Mouse (Mus musculus) forebrain, embryonic 14.5 days (tissue): ENCODE results near the gene Eps15l1. TPM values are rescaled to one million over a fixed set of nuclear protein-coding genes. Genes with fewer than 3 reads are reported as not detected.
A peak's percentile ranks its signal among the peaks of the same experiment; 100 is the strongest.

ENCODE experiments used
- ATAC-seq: fragments of 200-750 bp; cut with Nextera tagmentation; 2 replicates; pipeline ENCODE4 v1.8.0; 2017; ENCODE audit warnings: mild to moderate bottlenecking, moderate library complexity
- DNase-seq: peaks from one replicate; pipeline ENCODE4 v3.0.0-alpha.2; 2015; ENCODE audit warnings: low spot score
- H3K27ac ChIP-seq: fragments of 300-500 bp; sonication (generic); 2 replicates; pipeline ENCODE4 v1.5.1; 2014; ENCODE audit warnings: low read depth, mild to moderate bottlenecking, control low read depth, low read length, moderate library complexity
- H3K27me3 ChIP-seq: fragments of 300-500 bp; sonication (generic); replicated peaks from 2 replicates; pipeline ENCODE4 v1.6.1; 2014; ENCODE audit warnings: low read length, control low read depth, mixed read lengths; ENCODE audit not compliant: control insufficient read depth, insufficient read depth
- H3K36me3 ChIP-seq: fragments of 300-500 bp; sonication (generic); 2 replicates; pipeline ENCODE4 v1.6.1; 2014; ENCODE audit warnings: low read length, control low read depth; ENCODE audit not compliant: control insufficient read depth, insufficient read depth
- H3K4me1 ChIP-seq: fragments of 300-500 bp; sonication (generic); 2 replicates; pipeline ENCODE4 v1.6.1; 2014; ENCODE audit warnings: antibody characterized with exemption, low read length, control low read depth; ENCODE audit not compliant: control insufficient read depth, insufficient read depth
- H3K4me2 ChIP-seq: fragments of 300-500 bp; sonication (generic); 2 replicates; pipeline ENCODE4 v1.6.1; 2014; ENCODE audit warnings: mild to moderate bottlenecking, control low read depth, low read length
- H3K4me3 ChIP-seq: fragments of 300-500 bp; sonication (generic); 2 replicates; pipeline ENCODE4 v1.5.1; 2014; ENCODE audit warnings: low read depth, low read length, control low read depth
- H3K9ac ChIP-seq: fragments of 300-500 bp; sonication (generic); 2 replicates; pipeline ENCODE4 v1.6.1; 2014; ENCODE audit warnings: mild to moderate bottlenecking, low read length, control low read depth, moderate library complexity
- H3K9me3 ChIP-seq: fragments of 300-500 bp; sonication (generic); replicated peaks from 2 replicates; pipeline ENCODE4 v1.6.1; 2016; ENCODE audit warnings: low read length, control low read depth, mixed read lengths; ENCODE audit not compliant: control insufficient read depth
- WGBS: fragments of 180-500 bp; shearing (Covaris S2); extraction: QIAGEN DNeasy Blood & Tissue Kit; methylation state at CpG from one replicate; pipeline ENCODE4 v1.1.7; 2014; 5-methylcytosine and 5-hydroxymethylcytosine counted together
- polyA plus RNA-seq: library from polyadenylated mRNA; unstranded; fragments of >200 nt; fragmentation: Nextera tagmentation; extraction: Ambion mirVana; gene quantifications from 2 replicates; pipeline ENCODE4 v1.2.1, GENCODE M21; 2014

The Eps15l1 gene
- 57.8 and 65.5 TPM in 2 replicates for polyA plus RNA-seq

GRCm38 (mm10) chr8:72421362-72422335, at the start of gene Eps15l1:
Gene Eps15l1, minus strand, starts transcription at chr8:72421460.
- peak within 1 kb of the TSS; percentile 77 for H3K4me2 ChIP-seq
- H3K27me3 ChIP-seq = no peaks in the 10 kb centered on the region
- peak within 1 kb of the TSS; percentile 88 for H3K9ac ChIP-seq
- under 1% methylated on average over 48 of the region's 48 CpGs for WGBS
- H3K9me3 ChIP-seq = no peaks in the 10 kb centered on the region
- peaks cover 4% of the 10 kb centered on the region; the same call in 1 of the 2 replicates for H3K36me3 ChIP-seq
- peak within 1 kb of the TSS; percentile 77 for H3K27ac ChIP-seq
- ATAC-seq = peak; percentile 98
- DNase-seq = peak; percentile 99
- peak within 1 kb of the TSS; percentile 80 for H3K4me3 ChIP-seq
- H3K4me1 ChIP-seq = peaks cover 16% of the 10 kb centered on the region

- no peaks in the 10 kb centered on the region for H3K9me3 ChIP-seq
- H3K4me1 ChIP-seq = peaks cover 4% of the 10 kb centered on the region
- no peak overlapping the region for H3K4me3 ChIP-seq
- H3K27me3 ChIP-seq = no peaks in the 10 kb centered on the region
- ATAC-seq (no peak), DNase-seq (no peak)
- H3K4me2 ChIP-seq = no peak overlapping the region
- 90% methylated on average over 7 of the region's 7 CpGs for WGBS
- H3K9ac ChIP-seq = no peak overlapping the region
- no peak overlapping the region for H3K27ac ChIP-seq
- peaks cover 78% of the 10 kb centered on the region for H3K36me3 ChIP-seq
Measured at GRCm38 (mm10) chr8:72470684-72471083, 49.4 kb upstream of the Eps15l1 start.

GRCm38 (mm10) chr8:72469984-72470383, 48.7 kb upstream of the Eps15l1 start:
- 93% methylated on average over 8 of the region's 8 CpGs for WGBS
- Histone ChIP-seq H3K27ac (no peak overlapping the region), H3K4me3 (no peak overlapping the region), H3K9me3 (no peaks in the 10 kb centered on the region), H3K4me1 (peaks cover 4% of the 10 kb centered on the region), H3K4me2 (no peak overlapping the region), H3K27me3 (no peaks in the 10 kb centered on the region), H3K9ac (no peak overlapping the region), H3K36me3 (peaks cover 85% of the 10 kb centered on the region)
- DNase-seq (no peak), ATAC-seq (no peak)

- H3K4me3 ChIP-seq = no peak overlapping the region
- H3K36me3 ChIP-seq = peaks cover 92% of the 10 kb centered on the region
- H3K27ac ChIP-seq = no peak overlapping the region
- DNase-seq = no peak
- peaks cover 2% of the 10 kb centered on the region for H3K4me1 ChIP-seq
- ATAC-seq = no peak
- WGBS = 91% methylated on average over 2 of the region's 2 CpGs
- no peak overlapping the region for H3K4me2 ChIP-seq
- no peaks in the 10 kb centered on the region for H3K9me3 ChIP-seq
- H3K27me3 ChIP-seq = no peaks in the 10 kb centered on the region
- no peak overlapping the region for H3K9ac ChIP-seq
Measured at GRCm38 (mm10) chr8:72469243-72469642, 48.0 kb upstream of the Eps15l1 start.

- H3K9ac ChIP-seq = no peak overlapping the region
- no peak for ATAC-seq
- no peak overlapping the region for H3K4me2 ChIP-seq
- DNase-seq = no peak
- H3K4me1 ChIP-seq = no peaks in the 10 kb centered on the region
- H3K27ac ChIP-seq = no peak overlapping the region
- H3K9me3 ChIP-seq = no peaks in the 10 kb centered on the region
- 93% methylated on average over 10 of the region's 10 CpGs for WGBS
- H3K4me3 ChIP-seq = no peak overlapping the region
- H3K36me3 ChIP-seq = peaks cover 100% of the 10 kb centered on the region
- H3K27me3 ChIP-seq = no peaks in the 10 kb centered on the region
Measured at GRCm38 (mm10) chr8:72464211-72464610, 43.0 kb upstream of the Eps15l1 start.

- no peaks in the 10 kb centered on the region for H3K4me1 ChIP-seq
- ATAC-seq (no peak), DNase-seq (no peak)
- no peaks in the 10 kb centered on the region for H3K9me3 ChIP-seq
- H3K4me3 ChIP-seq = no peak overlapping the region
- H3K27ac ChIP-seq = no peak overlapping the region
- no peak overlapping the region for H3K9ac ChIP-seq
- H3K27me3 ChIP-seq = no peaks in the 10 kb centered on the region
- H3K4me2 ChIP-seq = no peak overlapping the region
- H3K36me3 ChIP-seq = peaks cover 80% of the 10 kb centered on the region
- WGBS = 92% methylated on average over 4 of the region's 4 CpGs
Measured at GRCm38 (mm10) chr8:72459881-72460533, 38.7 kb upstream of the Eps15l1 start.

GRCm38 (mm10) chr8:72458457-72458856, 37.2 kb upstream of the Eps15l1 start:
- Histone ChIP-seq H3K9ac (no peak overlapping the region), H3K36me3 (peaks cover 79% of the 10 kb centered on the region), H3K4me2 (no peak overlapping the region), H3K4me3 (no peak overlapping the region), H3K9me3 (no peaks in the 10 kb centered on the region), H3K27me3 (no peaks in the 10 kb centered on the region), H3K4me1 (no peaks in the 10 kb centered on the region), H3K27ac (no peak overlapping the region)
- WGBS = 89% methylated on average over 6 of the region's 6 CpGs
- ATAC-seq (no peak), DNase-seq (no peak)

- Histone ChIP-seq H3K4me3 (no peak overlapping the region), H3K36me3 (peaks cover 76% of the 10 kb centered on the region), H3K9me3 (no peaks in the 10 kb centered on the region), H3K4me1 (no peaks in the 10 kb centered on the region), H3K4me2 (no peak overlapping the region), H3K27me3 (no peaks in the 10 kb centered on the region), H3K27ac (no peak overlapping the region), H3K9ac (no peak overlapping the region)
- ATAC-seq (no peak), DNase-seq (no peak)
- WGBS = 88% methylated on average over 3 of the region's 3 CpGs
Measured at GRCm38 (mm10) chr8:72457806-72458205, 36.5 kb upstream of the Eps15l1 start.

GRCm38 (mm10) chr8:72455317-72455716, 34.1 kb upstream of the Eps15l1 start:
- ATAC-seq = no peak
- no peak overlapping the region for H3K9ac ChIP-seq
- no peak overlapping the region for H3K4me3 ChIP-seq
- no peaks in the 10 kb centered on the region for H3K27me3 ChIP-seq
- H3K4me1 ChIP-seq = no peaks in the 10 kb centered on the region
- no peak for DNase-seq
- H3K36me3 ChIP-seq = peaks cover 72% of the 10 kb centered on the region
- no peaks in the 10 kb centered on the region for H3K9me3 ChIP-seq
- WGBS = 87% methylated on average over 4 of the region's 4 CpGs
- H3K27ac ChIP-seq = no peak overlapping the region
- H3K4me2 ChIP-seq = no peak overlapping the region
